Comparison of ENCODE assay signal across 10 mouse cellular contexts in the genomic region with DNA sequence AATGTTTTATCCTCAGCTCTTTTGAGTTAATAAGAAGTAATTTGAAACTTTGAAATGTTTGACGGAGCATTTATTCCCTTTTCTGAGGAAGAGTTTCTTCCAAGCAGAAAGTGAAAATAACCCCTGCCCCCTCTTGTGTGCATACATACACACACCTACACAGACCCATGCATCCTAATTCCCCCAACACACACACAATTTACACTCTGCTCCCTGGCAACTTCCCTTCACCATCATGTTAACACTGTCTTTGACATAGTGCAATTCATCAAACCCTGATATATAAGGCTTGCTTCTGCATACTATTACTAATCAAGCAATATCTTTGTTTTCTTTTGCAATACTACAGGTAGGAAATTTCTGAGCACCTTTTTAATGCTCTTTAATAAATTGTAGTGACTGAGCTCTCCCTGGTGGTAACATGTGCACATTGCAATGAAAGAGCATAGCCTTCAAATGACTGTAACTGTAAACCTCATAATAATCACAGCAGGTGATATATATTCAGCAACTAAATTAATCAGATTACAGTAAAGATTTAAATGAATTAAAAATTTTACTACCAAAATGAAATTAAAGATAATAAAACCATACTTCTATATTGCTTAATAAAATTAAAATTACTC.
A peak's percentile ranks its signal among the peaks of the same experiment; 100 is the strongest.
DNase-seq lines count a peak whose midpoint lies in the region; ATAC-seq and TF ChIP-seq lines count a peak whose summit lies in the region.
"Had no signal": no experiment of that assay in that cellular context is flagged by ENCODE, and none has a peak within 500 bp of the region (broad histone marks: within the 10 kb centered on the region; RNA-seq: fewer than 3 reads in every experiment).

No protein-coding gene starts in this region.

- TF ChIP-seq EP300 in liver, embryonic 14.5 days (IDR thresholded peaks at IDR 0.05; ENCODE audit: low read depth), result no peak

- 50% methylated on average over 1 of the region's 1 CpGs for WGBS in liver, embryonic 14.5 days (ENCODE audit: insufficient replicate concordance)
- WGBS in forebrain, embryonic 12.5 days, result 79% methylated on average over 1 of the region's 1 CpGs
- WGBS in midbrain, postnatal 0 days, result 82% methylated on average over 1 of the region's 1 CpGs

- H3K9me3 ChIP-seq in liver, embryonic 14.5 days (ENCODE audit: control insufficient read depth, low read length), result no peaks in the 10 kb centered on the region
- no peaks in the 10 kb centered on the region for H3K9me3 ChIP-seq in forebrain, embryonic 12.5 days
- no peaks in the 10 kb centered on the region for H3K9me3 ChIP-seq in midbrain, postnatal 0 days (ENCODE audit: low read length)
- H3K9me3 ChIP-seq: heart, embryonic 13.5 days; limb, embryonic 13.5 days had no signal

- no peak overlapping the region for H3K9ac ChIP-seq in liver, embryonic 14.5 days (replicated peaks)
- H3K9ac ChIP-seq in forebrain, embryonic 12.5 days, result no peak overlapping the region
- H3K9ac ChIP-seq in midbrain, postnatal 0 days (replicated peaks; ENCODE audit: low read length, poor library complexity, severe bottlenecking), result no peak overlapping the region
- H3K9ac ChIP-seq: heart, embryonic 13.5 days; limb, embryonic 13.5 days had no signal

- TF ChIP-seq CTCF in liver, embryonic 14.5 days (IDR thresholded peaks at IDR 0.05; ENCODE audit: low read depth), result peak; percentile 23; the same call in 1 of the 2 replicates
- TF ChIP-seq CTCF in midbrain, postnatal 0 days (IDR thresholded peaks at IDR 0.05), result peak; percentile 93

- H3K27me3 ChIP-seq in liver, embryonic 14.5 days (ENCODE audit: control insufficient read depth, insufficient read depth, low read length), result no peaks in the 10 kb centered on the region
- H3K27me3 ChIP-seq in forebrain, embryonic 12.5 days, result no peaks in the 10 kb centered on the region
- no peaks in the 10 kb centered on the region for H3K27me3 ChIP-seq in midbrain, postnatal 0 days (ENCODE audit: insufficient read depth, low read length)
- H3K27me3 ChIP-seq: heart, embryonic 13.5 days; limb, embryonic 13.5 days had no signal

- no peak overlapping the region for H3K4me3 ChIP-seq in liver, embryonic 14.5 days (ENCODE audit: insufficient read depth in 1 of 2, low read depth in 2 of 2, low read length in 2 of 2)
- no peak overlapping the region for H3K4me3 ChIP-seq in forebrain, embryonic 12.5 days (replicated peaks)
- no peak overlapping the region for H3K4me3 ChIP-seq in midbrain, postnatal 0 days (ENCODE audit: low read depth, low read length)
- H3K4me3 ChIP-seq: heart, embryonic 13.5 days; limb, embryonic 13.5 days had no signal

- H3K4me2 ChIP-seq in liver, embryonic 14.5 days (ENCODE audit: low read depth), result no peak overlapping the region
- H3K4me2 ChIP-seq in forebrain, embryonic 12.5 days, result no peak overlapping the region
- no peak overlapping the region for H3K4me2 ChIP-seq in midbrain, postnatal 0 days (ENCODE audit: low read depth, low read length, poor library complexity, severe bottlenecking)
- H3K4me2 ChIP-seq: heart, embryonic 13.5 days; limb, embryonic 13.5 days had no signal

- H3K27ac ChIP-seq in liver, embryonic 14.5 days, result no peak overlapping the region
- no peak overlapping the region for H3K27ac ChIP-seq in forebrain, embryonic 12.5 days
- no peak overlapping the region for H3K27ac ChIP-seq in midbrain, postnatal 0 days (ENCODE audit: low read depth, low read length)
- H3K27ac ChIP-seq: heart, embryonic 13.5 days; limb, embryonic 13.5 days had no signal

- no peaks in the 10 kb centered on the region for H3K36me3 ChIP-seq in liver, embryonic 14.5 days (replicated peaks; ENCODE audit: control insufficient read depth, insufficient read depth, low read depth)
- no peaks in the 10 kb centered on the region for H3K36me3 ChIP-seq in forebrain, embryonic 12.5 days (replicated peaks)
- no peaks in the 10 kb centered on the region for H3K36me3 ChIP-seq in midbrain, postnatal 0 days (ENCODE audit: insufficient read depth, low read length)
- H3K36me3 ChIP-seq: heart, embryonic 13.5 days; limb, embryonic 13.5 days had no signal

- ATAC-seq in liver, embryonic 14.5 days (ENCODE audit: insufficient read depth), result no peak
- ATAC-seq in forebrain, embryonic 12.5 days (ENCODE audit: low FRiP score), result peak; percentile 67
- ATAC-seq in midbrain, postnatal 0 days (ENCODE audit: low FRiP score), result peak; percentile 54; the same call in 1 of the 2 replicates

- H3K4me1 ChIP-seq in liver, embryonic 14.5 days (replicated peaks; ENCODE audit: control insufficient read depth in 2 of 2, insufficient read depth in 2 of 2, low read length in 1 of 2), result no peaks in the 10 kb centered on the region
- no peaks in the 10 kb centered on the region for H3K4me1 ChIP-seq in forebrain, embryonic 12.5 days
- H3K4me1 ChIP-seq in midbrain, postnatal 0 days (ENCODE audit: insufficient read depth, low read length), result no peaks in the 10 kb centered on the region
- H3K4me1 ChIP-seq: heart, embryonic 13.5 days; limb, embryonic 13.5 days had no signal

- DNase-seq in cerebellum, adult 9-10 months, result peak; percentile 35
- no peak for DNase-seq in cerebellum, adult 11 months
- DNase-seq in liver, embryonic 14.5 days (ENCODE audit: low read depth in 3 of 3, low spot score in 3 of 3), result no peak
- no peak for DNase-seq in liver
- peak; percentile 74 for DNase-seq in midbrain, postnatal 0 days (ENCODE audit: low spot score)
- DNase-seq in spleen, postnatal 10 days (ENCODE audit: low spot score in 2 of 2), result no peak
- DNase-seq in right cerebral cortex, postnatal 4 days, result no peak

Comparison
In these comparisons a context has a peak if more than half of its experiments do, and no peak if none do; other contexts are left out.
1. DNase-seq: peak in cerebellum, adult 9-10 months (single experiment) and midbrain, postnatal 0 days (single experiment); none in cerebellum, adult 11 months (single experiment), liver, embryonic 14.5 days (0 of 3), liver (single experiment), spleen, postnatal 10 days (0 of 2) and right cerebral cortex, postnatal 4 days (single experiment).